Mouse (Mus musculus) adrenal gland, postnatal 25 days (tissue): ENCODE results near the gene 1110051M20Rik. TPM values are rescaled to one million over a fixed set of nuclear protein-coding genes. Genes with fewer than 3 reads are reported as not detected.
"Not testable (repeated sequence)": the region's sequence is repeated elsewhere in the genome, so short reads cannot be mapped to it uniquely, and the experiment has no call there.

Experiments used
- DNase-seq: peaks from one replicate; pipeline ENCODE4 v3.0.0; 2021; ENCODE audit warnings: mixed read lengths
- long read RNA-seq: library from polyadenylated mRNA; stranded (forward); transcript quantifications from one replicate; pipeline ENCODE4 v2.0.0, GENCODE M21; 2021
- total RNA-seq: library from RNA; stranded (reverse); gene quantifications from 2 replicates; pipeline ENCODE4 v1.2.3, GENCODE M21; 2021

The 1110051M20Rik gene
- total RNA-seq = 13.6 and 20.7 TPM in 2 replicates
- long read RNA-seq, transcript 1110051M20Rik-203 (9 exons, 1,977 nt) = major isoform, 15 of 20 reads
- long read RNA-seq, partial matches to known transcripts = 3 of 20 reads
- long read RNA-seq, other reads (novel, unspliced or antisense) = 2 of 20 reads

- peak; percentile 81 for DNase-seq
These were observed at the start of gene 1110051M20Rik for GRCm38 (mm10) chr2:91444286-91444892. 1110051M20Rik (minus strand) TSS chr2:91444704.

- no peak for DNase-seq
These were observed 49.5 kb upstream of the 1110051M20Rik start for GRCm38 (mm10) chr2:91493981-91494380.

DNA sequence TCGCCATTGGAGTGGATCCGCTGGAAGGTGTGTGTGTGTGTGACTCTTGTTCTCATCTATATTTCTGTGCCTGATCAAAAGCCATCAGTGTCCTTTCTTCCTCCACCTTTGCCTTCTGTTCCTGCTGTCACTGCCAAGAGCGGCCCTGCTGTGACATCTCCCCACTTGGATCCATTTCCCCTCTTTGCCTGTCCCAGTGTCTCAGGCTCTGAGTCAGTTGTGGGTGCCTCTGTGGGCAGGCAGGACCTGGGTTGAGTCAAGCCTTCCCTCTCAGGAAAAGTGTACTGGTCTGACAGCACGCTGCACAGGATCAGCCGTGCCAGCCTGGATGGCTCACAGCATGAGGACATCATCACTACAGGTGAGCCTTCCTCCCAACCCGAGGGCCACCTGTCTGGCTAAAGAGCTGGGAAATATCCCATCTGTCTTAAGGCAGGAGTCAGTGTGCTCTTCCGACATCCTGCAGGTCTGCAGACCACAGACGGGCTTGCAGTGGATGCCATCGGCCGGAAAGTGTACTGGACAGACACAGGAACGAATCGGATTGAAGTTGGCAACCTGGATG lies 47.6 kb upstream of the 1110051M20Rik start:
- no peak for DNase-seq

GRCm38 (mm10) chr2:91487295-91487694 lies 42.8 kb upstream of the 1110051M20Rik start:
- DNase-seq = not testable (repeated sequence)

DNA sequence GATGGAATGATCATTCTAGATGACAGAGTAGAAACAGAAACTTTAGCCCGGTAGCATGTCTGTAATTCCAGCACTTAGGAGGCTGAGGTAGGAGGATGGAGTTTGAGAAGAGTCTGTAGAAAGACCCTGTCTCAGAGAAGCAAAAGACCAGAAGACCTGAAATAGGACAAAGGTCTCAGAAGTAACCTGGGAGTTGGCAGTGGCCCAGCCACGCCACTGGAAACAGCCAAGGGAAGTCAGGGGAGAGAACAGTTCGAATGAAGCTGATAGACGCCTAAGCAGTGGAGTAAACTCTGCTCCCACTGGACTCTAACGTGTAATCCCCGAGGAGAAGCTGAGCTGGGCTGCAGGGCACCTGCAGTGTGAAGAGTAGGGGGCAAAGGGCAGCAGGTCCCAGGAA lies 40.8 kb upstream of the 1110051M20Rik start:
- no peak for DNase-seq

DNA sequence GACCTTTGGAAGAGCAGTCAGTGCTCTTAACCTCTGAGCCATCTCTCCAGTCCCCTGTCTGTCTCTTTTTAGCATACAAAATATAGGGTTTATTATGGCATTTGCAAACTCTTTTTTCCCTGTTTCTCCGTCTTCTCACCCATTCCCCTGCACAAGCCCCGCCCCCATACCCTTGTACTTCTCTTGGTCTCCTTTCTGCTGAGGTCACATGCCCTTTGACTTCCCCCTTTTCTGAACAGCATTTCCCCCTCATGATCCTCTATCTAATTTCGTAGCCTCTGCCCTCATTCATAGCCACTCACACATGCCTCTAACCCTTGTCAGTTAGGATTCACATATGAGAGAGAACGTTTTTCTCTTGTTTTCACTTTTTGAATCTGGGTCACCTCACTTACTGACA lies 40.2 kb upstream of the 1110051M20Rik start:
- no peak for DNase-seq

DNA sequence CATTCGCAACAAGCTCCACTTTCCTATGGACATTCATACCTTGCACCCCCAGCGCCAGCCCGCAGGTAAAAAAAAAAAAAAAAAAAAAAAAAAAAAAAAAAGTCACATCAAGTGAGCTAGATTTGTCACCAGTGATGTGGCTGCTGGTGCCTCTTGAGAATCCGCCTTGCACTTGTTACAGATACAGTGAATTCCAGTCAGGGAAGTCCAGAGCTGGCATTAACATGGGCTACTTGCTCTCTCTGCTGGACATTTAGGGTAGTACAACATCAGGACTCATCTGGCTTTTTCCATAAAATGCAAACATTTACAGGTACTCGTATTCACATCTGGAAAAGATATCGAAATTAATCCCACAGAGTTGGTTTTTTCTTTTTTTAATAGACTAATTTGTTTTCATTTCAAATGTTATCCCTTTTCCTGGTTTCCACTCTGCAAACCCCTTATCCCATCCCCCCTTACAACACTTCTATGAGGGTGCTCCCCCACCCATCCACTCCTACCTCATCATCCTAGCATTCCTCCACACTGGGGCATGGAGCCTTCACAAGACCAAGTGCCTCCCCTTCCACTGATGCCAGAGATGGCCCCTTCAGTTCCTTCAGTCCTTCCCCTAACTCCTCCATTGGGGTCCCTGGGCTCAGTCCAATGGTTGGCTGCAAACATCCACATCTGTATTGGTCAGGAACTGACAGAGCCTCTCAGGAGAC lies 36.5 kb upstream of the 1110051M20Rik start:
- no peak for DNase-seq

- no peak for DNase-seq
These were observed 35.9 kb upstream of the 1110051M20Rik start for GRCm38 (mm10) chr2:91480399-91480801.

DNA sequence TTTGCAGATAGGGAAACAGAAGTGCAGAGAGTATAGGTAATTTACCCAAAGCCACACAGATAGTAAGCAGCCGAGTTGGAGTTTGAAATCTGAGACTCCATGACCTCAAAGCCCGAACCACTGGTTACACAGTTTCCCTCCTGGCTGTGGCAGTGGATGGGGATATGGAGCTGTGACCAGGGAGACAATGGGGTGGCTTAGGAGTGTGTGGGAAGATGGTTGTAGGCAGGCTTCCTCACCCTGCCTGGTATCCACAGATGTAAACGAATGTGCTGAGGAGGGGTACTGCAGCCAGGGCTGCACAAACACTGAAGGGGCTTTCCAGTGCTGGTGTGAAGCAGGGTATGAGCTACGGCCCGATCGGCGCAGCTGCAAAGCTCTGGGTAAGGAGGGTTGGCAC lies 32.3 kb upstream of the 1110051M20Rik start:
- no peak for DNase-seq

DNA sequence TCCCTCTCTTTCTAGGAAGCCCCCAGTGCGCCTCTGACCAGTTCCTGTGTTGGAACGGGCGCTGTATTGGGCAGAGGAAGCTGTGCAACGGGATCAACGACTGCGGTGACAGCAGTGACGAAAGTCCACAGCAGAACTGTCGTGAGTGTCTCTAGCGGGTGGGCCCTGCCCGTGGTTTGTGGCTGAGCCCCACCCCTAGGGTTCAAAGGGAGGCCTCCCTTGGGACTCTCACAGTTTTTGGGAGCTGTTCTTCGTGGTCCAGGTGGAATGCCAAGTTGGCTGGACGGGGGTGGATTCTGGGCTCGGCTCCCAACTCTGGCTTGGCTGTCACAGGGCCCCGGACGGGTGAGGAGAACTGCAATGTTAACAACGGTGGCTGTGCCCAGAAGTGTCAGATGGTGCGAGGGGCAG lies 31.8 kb upstream of the 1110051M20Rik start:
- peak; percentile 42 for DNase-seq

DNA sequence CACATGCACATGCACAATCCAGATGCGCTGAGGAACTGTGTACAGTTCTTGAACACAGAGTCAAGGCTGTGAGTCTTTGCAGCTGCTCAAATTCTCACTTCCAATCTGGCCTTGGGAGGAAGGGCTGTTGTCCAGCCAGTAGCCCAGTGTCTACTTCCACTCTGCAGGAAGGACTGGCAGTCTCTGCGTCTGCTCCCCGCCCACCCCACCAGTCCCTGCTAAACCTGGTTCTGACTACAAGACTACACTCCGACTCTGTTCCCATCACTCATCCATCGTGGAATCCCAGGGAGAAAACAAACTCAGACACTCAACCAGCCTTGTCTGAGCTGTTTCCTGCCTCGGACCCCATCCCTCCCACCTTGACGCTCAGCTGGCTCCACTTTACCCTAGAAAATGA lies 31.3 kb upstream of the 1110051M20Rik start:
- DNase-seq = no peak

- no peak for DNase-seq
These were observed 29.9 kb upstream of the 1110051M20Rik start for GRCm38 (mm10) chr2:91474358-91474757.

- DNase-seq = no peak
These were observed 25.6 kb upstream of the 1110051M20Rik start for GRCm38 (mm10) chr2:91470055-91470647.

DNA sequence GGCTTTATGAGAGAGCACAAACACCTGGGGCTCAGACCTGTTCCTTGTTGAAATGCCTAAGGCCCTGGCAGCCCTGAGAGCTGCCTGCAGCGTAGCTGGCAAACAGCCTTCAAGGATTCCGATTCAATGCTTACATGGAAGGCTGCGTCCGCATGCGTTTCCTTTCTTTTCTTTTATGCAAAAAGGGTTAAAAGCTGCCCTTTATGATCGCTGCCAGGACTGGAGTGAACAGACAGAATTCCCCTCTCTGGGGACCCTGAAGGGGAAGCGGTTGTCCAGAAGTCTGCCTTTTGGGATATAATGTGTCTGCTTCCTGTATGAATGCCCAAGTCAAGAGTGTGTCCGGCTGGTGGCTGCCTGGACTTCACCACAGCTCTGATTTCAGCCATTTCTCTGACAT lies 23.1 kb upstream of the 1110051M20Rik start:
- no peak for DNase-seq

- no peak for DNase-seq
These were observed 21.4 kb upstream of the 1110051M20Rik start for GRCm38 (mm10) chr2:91465934-91466333.

- no peak for DNase-seq
These were observed 18.2 kb upstream of the 1110051M20Rik start for GRCm38 (mm10) chr2:91462681-91463080.

GRCm38 (mm10) chr2:91462196-91462595 lies 17.7 kb upstream of the 1110051M20Rik start:
- no peak for DNase-seq

GRCm38 (mm10) chr2:91461341-91461740 lies 16.8 kb upstream of the 1110051M20Rik start:
- DNase-seq = no peak

GRCm38 (mm10) chr2:91460771-91461170 lies 16.3 kb upstream of the 1110051M20Rik start:
- DNase-seq = no peak

- DNase-seq = no peak
These were observed 15.6 kb upstream of the 1110051M20Rik start for GRCm38 (mm10) chr2:91460076-91460475.

GRCm38 (mm10) chr2:91458673-91459391 lies 14.3 kb upstream of the 1110051M20Rik start:
- DNase-seq = peak; percentile 30

DNA sequence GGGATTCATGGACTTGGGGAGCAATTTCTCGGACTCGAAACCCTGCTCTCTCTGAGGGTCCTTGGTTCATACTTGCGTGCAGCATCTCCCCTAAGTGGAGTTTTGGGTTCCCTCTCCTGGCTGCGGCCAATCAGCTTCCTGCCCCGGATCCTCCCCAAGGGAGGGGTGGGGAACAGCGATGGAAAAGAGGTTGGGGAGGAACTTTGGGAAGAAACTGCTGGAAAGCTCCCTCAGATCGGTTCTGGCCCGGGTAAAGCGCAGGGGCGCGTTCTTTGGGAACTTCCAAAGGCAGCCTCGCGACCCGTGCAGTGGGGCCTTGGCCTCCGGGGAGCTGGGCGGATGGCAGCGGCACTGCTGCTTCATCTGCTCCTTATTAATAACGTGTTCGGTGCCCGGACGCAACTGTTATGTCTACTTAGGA lies 13.8 kb upstream of the 1110051M20Rik start:
- peak; percentile 37 for DNase-seq
